In genomic region chr8:78390756-78391155, GRCm38 (mm10) we compare ENCODE assay signal across 33 mouse cellular contexts. TPM values are rescaled to one million over a fixed set of nuclear protein-coding genes. Genes with fewer than 3 reads are reported as not detected.
DNase-seq lines count a peak whose midpoint lies in the region; TF ChIP-seq lines count a peak whose summit lies in the region.
"Had no signal": no experiment of that assay in that cellular context is flagged by ENCODE, and none has a peak within 500 bp of the region (broad histone marks: within the 10 kb centered on the region; RNA-seq: fewer than 3 reads in every experiment).

No protein-coding gene starts in this region.

- peak overlapping the region; percentile 45; the same call in 1 of the 2 replicates for H3K4me3 ChIP-seq in testis, adult 2 months (ENCODE audit: control insufficient read depth, low read depth, low read length)
- no peak overlapping the region for H3K4me3 ChIP-seq in cerebellum, adult 2 months (replicated peaks; ENCODE audit: insufficient read depth, low read depth, low read length)
- H3K4me3 ChIP-seq: embryonic facial prominence, embryonic 12.5 days; embryonic facial prominence, embryonic 15.5 days; heart, adult 2 months; heart, embryonic 10.5 days; hindbrain, embryonic 12.5 days; hindbrain, embryonic 15.5 days had no signal

- DNase-seq in testis, postnatal 10 days (ENCODE audit: low spot score), result no peak
- DNase-seq in ES-CJ7 (ENCODE audit: low read depth, low spot score), result peak; percentile 77
- DNase-seq in testis, postnatal 14 days (ENCODE audit: low spot score), result peak; percentile 8
- DNase-seq in left cerebral cortex, postnatal 36 days (ENCODE audit: low spot score in 2 of 2), result no peak
- DNase-seq in cerebellum, adult 2 months, result no peak
- DNase-seq: adrenal gland, postnatal 10 days; adrenal gland, postnatal 36 days; cerebellum, adult 18-20 months; cerebellum, adult 9-11 months; cerebellum, postnatal 25 days; gastrocnemius, postnatal 25 days; heart, adult 2 months had no signal

- H3K4me1 ChIP-seq in testis, adult 2 months (ENCODE audit: control insufficient read depth, insufficient read depth, low read length), result peaks cover 3% of the 10 kb centered on the region; the same call in 1 of the 2 replicates
- H3K4me1 ChIP-seq in cerebellum, adult 2 months (ENCODE audit: control insufficient read depth, insufficient read depth, low read length), result no peaks in the 10 kb centered on the region
- H3K4me1 ChIP-seq: embryonic facial prominence, embryonic 12.5 days; embryonic facial prominence, embryonic 15.5 days; heart, embryonic 10.5 days; hindbrain, embryonic 12.5 days; hindbrain, embryonic 15.5 days had no signal

- TF ChIP-seq POLR2A in testis, adult 2 months (IDR thresholded peaks at IDR 0.05; ENCODE audit: control insufficient read depth, low read depth, low read length), result no peak
- TF ChIP-seq POLR2A in cerebellum, adult 2 months (IDR thresholded peaks at IDR 0.05; ENCODE audit: borderline replicate concordance, insufficient read depth, low read length), result no peak

- intact Hi-C loops in left cerebral cortex, postnatal 36 days (cut with DNase I), result no loop called here

- H3K27me3 ChIP-seq in testis, adult 2 months (ENCODE audit: control insufficient read depth, insufficient read depth, low read length), result no peaks in the 10 kb centered on the region
- H3K27me3 ChIP-seq in cerebellum, adult 2 months (ENCODE audit: control insufficient read depth, insufficient read depth, low read length), result no peaks in the 10 kb centered on the region
- H3K27me3 ChIP-seq: embryonic facial prominence, embryonic 12.5 days; embryonic facial prominence, embryonic 15.5 days; hindbrain, embryonic 12.5 days; hindbrain, embryonic 15.5 days had no signal

- H3K27ac ChIP-seq in testis, adult 2 months (ENCODE audit: control insufficient read depth, insufficient read depth, low read depth, low read length), result no peak overlapping the region
- no peak overlapping the region for H3K27ac ChIP-seq in cerebellum, adult 2 months (ENCODE audit: insufficient read depth, low read length)
- H3K27ac ChIP-seq: embryonic facial prominence, embryonic 12.5 days; embryonic facial prominence, embryonic 15.5 days; heart, adult 2 months; heart, embryonic 10.5 days; hindbrain, embryonic 12.5 days; hindbrain, embryonic 15.5 days had no signal

- H3K36me3 ChIP-seq in testis, adult 2 months (ENCODE audit: control insufficient read depth, insufficient read depth, low read length), result no peaks in the 10 kb centered on the region
- H3K36me3 ChIP-seq: embryonic facial prominence, embryonic 12.5 days; embryonic facial prominence, embryonic 15.5 days; heart, embryonic 10.5 days; hindbrain, embryonic 12.5 days; hindbrain, embryonic 15.5 days had no signal

- WGBS in cerebellum, adult 2 months, result 88% methylated on average over 7 of the region's 7 CpGs

- no peak for TF ChIP-seq CTCF in testis, adult 2 months (IDR thresholded peaks at IDR 0.05; ENCODE audit: control insufficient read depth, insufficient read depth, insufficient replicate concordance, low read depth, low read length)
- TF ChIP-seq CTCF in cerebellum, adult 2 months (IDR thresholded peaks at IDR 0.05; ENCODE audit: borderline replicate concordance, insufficient read depth, low read depth, low read length), result no peak

RNA-seq across cellular contexts. Expression of gene Pou4f2, which starts 45.7 kb away (rescaled TPM):
- polyA plus RNA-seq in testis, adult 2 months (2012; rRNA removed), result 0.04 TPM in 2 replicates
- not detected for total RNA-seq in left cerebral cortex, postnatal 36 days (2021)
- 0.55 and 0.80 TPM in 2 replicates for polyA plus RNA-seq in cerebellum, adult 2 months (2012; rRNA removed)
- total RNA-seq: adrenal gland, adult 18-20 months; adrenal gland, postnatal 10 days; adrenal gland, postnatal 36 days; common myeloid progenitor, adult 5-6 weeks; gastrocnemius, adult 8-10 months; gastrocnemius, postnatal 25 days; heart, adult 2 months; heart, postnatal 25 days; hematopoietic stem cell, adult 5-6 weeks; MEL had no signal
- polyA plus RNA-seq: C2C12; CD4-positive, CD25-positive, alpha-beta regulatory T cell, adult 4 months; embryonic facial prominence, embryonic 15.5 days; forebrain, embryonic 11.5 days; forebrain, embryonic 14.5 days; gonadal fat pad, adult 2 months; heart, adult 2 months; heart, embryonic 10.5 days; heart, embryonic 14.5 days; heart, postnatal 0 days; intestine, embryonic 14.5 days; intestine, postnatal 0 days had no signal

Comparison
In these comparisons a context has a peak if more than half of its experiments do, and no peak if none do; other contexts are left out.
1. DNase-seq: peak in ES-CJ7 (single experiment) and testis, postnatal 14 days (single experiment); none in testis, postnatal 10 days (single experiment), left cerebral cortex, postnatal 36 days (0 of 2) and cerebellum, adult 2 months (0 of 2).